Mouse (Mus musculus) A20 (cell line): ENCODE data around the gene 2010111I01Rik.

Experiments
- DNase-seq: peaks from one replicate; pipeline ENCODE4 v3.0.0-alpha.2; 2011; ENCODE audit warnings: low read depth, low spot score

Gene 2010111I01Rik

DNA sequence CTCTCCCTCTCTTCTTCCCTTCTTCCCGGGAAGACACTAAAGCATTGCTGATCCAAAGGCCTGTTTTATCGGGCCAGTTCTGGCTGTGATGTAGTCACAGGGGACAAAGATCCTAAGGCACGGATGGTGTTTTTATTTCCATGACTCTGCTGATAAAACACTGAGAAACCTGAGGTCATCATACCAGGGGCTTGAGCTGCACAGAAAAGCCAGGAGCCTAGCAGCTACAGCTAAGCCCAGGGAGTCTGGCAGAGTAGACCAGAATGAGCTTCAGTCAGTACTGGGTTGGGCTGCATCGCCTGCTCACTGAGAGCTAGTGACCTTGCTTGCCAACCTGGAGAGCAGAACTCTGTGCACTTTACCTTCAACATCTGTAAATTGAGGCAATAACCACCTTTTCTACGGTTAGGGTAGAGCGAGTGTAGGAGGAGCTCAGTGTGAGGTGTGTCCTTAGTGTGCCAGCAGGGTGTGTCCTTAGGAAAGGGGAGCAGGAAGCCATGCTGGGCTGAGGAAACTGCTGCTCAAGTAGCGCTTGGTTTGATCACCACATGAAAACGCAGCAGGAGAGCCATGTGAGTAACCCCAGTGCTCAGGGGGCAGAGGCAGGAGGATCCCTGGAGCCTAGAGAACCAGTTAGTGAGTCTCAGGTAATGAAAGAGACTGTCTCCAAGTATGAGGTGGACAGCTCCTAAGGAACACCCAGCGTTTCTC is 186.5 kb downstream of the 2010111I01Rik start:
- DNase-seq: no peak

DNA sequence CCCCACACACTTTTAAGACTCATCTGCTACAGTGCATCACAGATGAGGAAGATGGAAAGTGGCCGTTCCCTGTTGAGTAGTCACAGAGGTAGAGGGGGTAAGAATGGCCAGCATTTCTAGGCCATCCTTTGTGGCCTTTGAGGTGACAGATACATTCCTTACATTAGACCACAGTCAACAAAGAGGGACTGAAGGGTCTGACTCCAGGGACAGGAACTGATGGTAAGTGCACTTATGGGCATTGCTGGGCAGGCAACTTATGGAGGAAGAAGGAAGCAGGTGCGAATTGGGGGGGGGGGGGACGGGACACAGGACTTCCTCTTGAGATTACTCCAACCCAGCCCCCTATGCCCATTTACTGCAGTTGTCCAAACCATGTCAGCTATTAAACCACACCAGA is 187.8 kb downstream of the 2010111I01Rik start:
- no peak for DNase-seq

DNA sequence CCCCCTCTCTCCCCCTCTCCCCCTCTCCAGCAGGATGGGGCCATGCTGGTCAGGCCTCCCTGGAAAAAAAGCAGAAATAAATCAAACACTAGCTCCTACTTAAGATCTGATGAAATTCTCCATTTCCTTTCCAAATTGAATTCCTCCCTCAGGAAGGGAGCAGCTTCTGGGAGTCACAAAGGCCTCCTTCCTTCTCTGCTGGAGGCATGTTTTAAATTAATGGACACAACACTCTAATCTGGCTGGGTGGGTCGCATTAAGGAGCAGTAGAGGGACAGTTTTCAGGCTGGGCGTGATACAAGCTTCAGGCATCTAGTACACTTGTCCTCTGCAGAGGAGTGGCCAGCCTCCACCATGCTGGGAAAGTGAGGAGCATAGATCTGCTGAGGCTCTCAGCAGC is 188.7 kb downstream of the 2010111I01Rik start:
- DNase-seq: no peak

DNA sequence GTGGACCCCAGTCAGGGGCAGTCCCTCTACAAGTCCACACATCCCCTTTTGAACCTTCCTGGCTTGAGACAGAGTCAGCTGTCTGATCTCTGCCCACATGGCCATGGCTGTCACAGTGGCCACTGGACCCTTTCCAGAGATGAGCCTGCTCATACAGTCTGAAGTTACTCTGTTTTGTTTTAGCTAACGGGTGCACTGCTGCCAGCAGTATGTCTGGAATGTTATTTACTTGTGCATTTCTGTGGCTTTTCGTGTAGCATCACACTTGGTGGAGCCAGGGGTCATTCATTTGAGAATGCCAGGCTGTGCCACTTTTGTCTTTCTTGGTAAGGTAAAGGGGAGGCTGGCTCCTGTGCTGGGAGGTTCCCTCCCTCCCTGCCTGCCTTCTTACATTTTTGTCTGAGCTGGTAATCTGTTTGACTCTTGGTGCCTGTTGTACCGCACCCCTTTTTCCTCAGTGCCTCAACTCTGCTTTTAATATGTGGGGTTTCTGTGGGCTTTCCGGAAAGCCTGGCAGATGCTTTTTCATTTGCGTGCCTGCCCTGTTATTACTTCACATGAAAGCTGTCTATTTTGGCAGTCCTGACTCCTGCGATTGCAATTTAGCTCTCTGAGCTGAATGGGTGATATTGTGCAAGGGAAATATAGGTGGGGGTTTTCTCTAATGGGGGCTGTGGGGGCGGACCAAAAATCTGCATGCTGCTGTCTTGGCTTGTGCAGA is 190.3 kb downstream of the 2010111I01Rik start:
- no peak for DNase-seq

DNA sequence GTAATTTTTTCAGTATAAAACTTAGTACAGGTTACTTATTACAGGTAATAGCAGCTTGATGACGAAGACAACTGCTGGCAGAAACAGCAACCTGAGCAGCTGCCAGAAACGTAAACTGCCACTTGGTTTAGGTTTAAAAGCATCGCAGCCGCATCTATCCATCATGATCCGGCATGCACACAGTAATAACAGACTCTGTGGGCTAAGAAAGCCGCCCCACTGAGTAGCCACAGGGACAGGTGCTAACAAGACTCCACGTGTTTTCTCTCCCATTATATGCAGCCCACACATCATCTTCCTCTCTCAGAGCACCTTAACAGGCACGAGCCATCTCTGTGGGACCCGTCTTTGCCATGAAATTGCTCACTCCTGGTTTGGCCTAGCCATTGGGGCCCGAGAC is 191.6 kb downstream of the 2010111I01Rik start:
- no peak for DNase-seq

DNA sequence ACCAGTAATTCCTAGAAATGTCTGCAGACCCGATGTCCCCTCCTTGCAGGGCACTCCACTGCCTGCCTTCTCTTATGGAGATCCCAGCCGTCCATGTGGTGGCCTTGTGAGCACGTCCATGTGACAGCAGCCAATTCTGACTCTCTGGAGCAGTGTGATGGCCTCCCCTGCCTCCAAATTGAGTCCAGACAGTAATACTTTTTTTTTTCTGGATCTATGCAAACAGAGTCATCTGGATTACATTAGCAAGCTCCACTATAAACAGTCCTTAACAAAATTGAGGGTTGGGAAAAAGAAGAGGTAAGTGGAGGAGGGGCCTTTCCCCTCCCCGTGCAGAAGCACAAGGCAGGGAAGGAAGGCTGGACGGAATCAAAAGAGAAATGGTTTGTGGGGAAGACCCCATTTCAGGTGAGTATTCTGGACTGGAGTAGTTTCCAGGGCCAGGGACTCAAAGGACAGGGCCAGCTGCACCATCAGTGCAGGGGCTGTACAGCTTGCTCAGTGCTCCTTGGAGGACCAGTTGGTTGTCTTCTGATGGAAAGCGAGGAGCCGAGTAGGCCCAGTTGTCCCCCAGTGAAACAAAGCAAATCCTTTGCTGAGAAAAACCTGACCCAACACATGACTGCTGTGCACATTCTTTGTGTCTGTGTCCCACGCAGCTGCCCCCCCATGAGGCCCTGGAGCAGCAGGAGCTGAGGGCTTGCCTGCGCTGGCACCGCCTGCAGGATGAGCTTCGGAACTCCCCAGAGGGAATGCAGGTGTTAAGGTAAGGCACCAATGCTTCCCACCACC is 205.8 kb downstream of the 2010111I01Rik start:
- no peak for DNase-seq

DNA sequence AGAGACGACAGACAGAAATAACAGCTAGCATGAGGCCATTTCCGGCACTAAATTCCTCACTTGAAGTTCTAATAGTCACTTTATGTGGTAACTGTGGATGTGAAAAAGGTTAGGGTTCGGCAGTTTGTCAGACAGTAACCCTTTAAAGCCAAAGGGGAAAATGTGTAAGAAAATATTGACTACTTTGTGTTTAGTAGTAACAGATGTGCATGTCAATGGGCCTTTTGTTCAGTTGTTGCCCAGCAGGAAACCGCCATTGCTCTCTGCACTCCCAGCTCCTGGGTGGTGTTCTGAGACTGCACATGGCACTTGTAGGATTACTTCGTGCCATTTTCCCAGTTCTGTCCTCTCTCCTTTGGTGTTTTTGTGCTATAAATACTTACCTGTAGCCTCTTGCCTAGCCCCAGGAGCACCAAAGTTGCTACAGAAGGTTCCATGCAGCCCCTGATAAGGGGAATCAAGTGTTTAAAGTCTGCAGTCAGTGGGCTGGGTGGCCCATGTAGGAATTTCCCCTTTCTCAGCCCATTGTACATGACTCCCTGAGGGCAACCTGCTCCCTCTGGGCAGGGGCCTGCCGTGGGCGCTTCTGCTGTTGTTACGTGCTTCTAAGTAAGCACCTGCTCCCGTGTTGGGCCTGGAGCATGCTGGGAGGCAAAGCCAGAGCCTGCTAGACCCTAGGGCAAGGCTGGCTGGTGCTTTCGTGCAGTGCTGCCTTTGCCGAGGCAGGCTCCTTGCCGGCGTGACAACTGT is 206.8 kb downstream of the 2010111I01Rik start:
- no peak for DNase-seq

DNA sequence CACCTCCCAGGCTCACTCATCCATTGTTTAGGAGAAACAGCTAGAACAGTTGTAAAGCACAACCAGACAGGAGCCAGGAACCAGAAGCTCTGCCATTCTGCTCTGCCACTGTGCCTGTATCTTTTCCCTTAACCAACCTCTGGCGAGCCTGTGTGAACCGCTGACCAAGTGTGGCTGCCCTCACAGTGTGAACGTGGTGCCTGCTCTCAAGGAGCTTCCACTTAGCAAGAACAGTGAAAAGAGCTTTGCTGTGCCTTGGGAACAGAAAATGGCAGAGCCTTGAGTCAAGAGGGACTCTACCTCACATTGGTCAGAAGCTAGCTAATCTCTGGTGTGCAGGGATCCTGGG is 207.4 kb downstream of the 2010111I01Rik start:
- DNase-seq: no peak

DNA sequence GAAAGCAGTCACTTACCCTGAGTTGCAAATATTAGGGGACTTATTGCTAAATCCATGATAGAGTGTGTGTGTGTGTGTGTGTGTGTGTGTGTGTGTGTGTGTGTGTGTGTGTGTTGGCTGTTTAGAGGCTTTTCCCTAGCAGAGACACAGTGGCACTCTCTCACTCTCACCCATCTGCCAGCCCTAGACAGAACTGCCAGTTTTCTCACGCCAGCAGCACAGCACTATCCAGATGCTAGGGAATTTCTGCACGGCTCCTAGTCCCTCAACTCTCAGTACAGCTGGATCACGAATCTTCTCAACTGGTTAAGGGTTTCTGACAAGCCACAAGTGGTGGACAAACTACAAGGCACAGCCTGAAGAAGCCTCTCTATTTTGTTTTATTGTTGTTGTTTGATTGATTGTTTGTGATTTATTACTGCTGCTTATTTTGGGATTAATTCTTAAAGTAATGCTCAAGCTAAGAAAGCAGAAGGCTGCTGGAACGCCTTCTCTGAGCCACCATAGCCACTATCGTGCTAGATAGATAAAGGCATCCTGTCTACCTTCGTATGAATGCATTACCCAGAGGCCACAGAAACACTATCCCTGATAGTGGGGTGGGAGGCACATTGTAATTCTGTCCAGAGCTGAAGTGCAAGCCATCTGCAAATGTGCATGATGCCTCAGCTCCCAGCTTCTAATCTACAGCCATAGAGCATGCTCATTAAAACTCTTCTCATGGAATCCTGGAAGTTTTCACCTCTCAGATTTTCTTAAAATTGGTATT is 209.7 kb downstream of the 2010111I01Rik start:
- DNase-seq: no peak

DNA sequence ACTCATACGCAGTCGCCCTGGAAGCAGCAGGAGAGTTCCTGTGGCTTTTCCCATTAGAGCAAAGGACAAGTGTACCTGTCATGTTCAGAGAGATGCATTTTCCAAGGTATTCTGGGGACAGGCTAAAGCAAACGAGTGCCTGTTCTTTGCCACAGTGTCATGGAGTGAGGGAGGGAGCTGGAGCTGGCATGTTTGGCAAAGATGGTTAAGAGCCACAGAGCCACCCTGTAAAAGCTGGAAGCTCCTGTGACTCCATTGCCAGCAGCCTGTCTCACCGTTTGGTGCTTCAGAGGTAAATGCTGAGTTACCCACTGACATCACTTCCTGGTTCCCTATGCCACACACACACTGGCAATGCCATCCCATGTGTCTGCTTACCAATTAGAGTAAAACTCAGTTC is 211.4 kb downstream of the 2010111I01Rik start:
- DNase-seq: no peak

DNA sequence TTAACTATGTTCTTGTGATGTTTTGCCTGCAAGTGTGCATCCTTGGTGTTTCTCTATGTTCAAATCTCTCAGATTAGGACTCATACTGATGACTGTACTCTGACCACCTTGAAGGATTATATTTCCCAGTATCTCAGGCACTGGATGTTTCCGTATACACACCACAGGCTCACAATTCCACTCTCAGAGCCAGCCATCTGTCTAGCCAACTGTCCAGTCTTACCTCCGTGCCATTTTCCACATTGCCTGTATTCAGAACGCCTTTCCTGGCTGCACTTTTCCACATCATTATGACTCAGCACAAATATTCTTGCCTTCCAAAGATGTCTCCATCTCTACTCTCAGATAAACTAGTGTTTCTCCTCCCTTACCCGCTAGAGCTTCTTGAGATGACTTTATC is 212.5 kb downstream of the 2010111I01Rik start:
- no peak for DNase-seq

DNA sequence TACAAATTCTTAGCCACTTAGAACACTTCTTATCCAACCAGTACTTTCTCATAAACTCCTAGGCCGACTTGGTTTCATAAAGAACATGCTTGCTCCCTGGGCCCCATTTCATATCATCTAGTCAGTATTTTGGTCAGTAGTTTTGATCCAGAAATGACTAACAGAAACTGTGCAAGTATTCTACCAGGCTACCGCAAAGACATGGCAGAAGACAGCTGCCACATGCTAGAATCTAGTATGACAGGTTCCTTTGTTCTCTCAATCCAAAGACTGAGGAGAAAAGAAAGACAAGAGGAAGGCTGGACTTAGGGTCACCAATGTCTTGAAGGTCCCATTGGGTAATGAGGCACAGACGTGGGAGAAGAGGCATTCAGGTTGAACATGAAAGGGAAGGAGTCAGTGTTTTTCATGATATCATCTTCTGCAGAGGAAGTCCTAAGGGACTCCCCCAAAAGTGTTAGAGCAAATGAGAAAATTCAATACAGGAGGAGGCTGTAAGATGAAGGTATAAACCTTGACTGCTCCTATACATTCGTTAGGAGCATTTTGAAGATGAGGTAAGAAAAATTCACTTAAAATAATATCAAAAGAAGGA is 216.0 kb downstream of the 2010111I01Rik start:
- DNase-seq: no peak

DNA sequence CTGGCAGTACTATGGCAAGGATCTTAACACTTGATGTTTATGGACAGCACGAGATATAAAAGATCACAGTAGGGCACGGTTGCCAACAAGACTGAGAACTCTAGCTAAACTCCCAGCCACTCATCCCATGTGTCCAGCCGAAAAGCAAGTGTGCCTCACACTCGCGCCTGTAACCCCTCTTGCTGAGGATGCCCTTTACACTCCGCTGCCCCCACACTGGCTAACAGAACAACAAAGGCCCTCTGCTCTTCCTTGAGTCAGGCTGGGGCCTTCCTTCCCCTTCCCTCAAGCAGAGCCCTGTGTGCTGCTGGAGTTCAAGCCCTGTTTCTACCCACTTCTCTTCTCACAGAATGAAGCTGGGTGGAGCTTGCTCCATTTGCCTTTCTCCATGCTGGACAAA is 220.3 kb downstream of the 2010111I01Rik start:
- DNase-seq: peak; percentile 13

DNA sequence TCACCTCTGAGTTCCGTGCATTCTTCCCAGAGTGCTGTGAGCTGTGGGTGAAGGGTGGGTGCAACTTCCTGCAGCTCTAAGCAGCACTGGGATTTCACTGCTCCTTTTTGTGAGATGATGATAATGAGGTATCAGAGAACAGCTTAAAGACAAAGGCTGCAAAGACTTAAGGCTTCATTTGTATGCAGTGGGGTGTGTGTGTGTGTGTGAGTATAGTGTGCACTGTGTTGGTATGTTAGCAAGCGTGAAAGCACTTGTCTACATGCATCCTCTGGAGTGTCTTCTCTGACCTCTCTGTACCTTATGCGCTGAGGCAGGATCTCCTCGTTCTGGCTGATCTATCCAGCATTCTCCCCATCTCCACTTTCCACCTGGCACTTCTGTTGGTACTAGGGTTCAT is 221.5 kb downstream of the 2010111I01Rik start:
- DNase-seq: no peak

DNA sequence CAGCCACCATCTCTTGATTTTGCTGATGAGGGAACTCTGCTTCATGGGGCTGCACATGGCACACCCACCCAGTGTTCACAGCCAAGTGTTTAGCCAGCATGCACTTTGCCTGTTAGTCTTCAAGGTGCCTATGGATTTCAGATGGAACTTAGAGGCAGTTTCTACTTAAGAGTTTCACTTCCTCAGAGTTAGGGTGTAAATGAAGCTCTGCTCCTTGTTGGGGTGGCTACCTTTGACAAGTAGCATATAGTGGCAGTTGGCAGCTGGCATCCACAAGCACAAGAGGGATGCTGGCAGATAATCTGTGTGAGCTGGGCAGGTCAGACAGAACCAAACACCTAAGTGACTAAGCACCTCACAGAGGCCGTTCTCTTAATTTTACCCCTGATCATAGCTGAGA is 221.9 kb downstream of the 2010111I01Rik start:
- DNase-seq: peak; percentile 36

DNA sequence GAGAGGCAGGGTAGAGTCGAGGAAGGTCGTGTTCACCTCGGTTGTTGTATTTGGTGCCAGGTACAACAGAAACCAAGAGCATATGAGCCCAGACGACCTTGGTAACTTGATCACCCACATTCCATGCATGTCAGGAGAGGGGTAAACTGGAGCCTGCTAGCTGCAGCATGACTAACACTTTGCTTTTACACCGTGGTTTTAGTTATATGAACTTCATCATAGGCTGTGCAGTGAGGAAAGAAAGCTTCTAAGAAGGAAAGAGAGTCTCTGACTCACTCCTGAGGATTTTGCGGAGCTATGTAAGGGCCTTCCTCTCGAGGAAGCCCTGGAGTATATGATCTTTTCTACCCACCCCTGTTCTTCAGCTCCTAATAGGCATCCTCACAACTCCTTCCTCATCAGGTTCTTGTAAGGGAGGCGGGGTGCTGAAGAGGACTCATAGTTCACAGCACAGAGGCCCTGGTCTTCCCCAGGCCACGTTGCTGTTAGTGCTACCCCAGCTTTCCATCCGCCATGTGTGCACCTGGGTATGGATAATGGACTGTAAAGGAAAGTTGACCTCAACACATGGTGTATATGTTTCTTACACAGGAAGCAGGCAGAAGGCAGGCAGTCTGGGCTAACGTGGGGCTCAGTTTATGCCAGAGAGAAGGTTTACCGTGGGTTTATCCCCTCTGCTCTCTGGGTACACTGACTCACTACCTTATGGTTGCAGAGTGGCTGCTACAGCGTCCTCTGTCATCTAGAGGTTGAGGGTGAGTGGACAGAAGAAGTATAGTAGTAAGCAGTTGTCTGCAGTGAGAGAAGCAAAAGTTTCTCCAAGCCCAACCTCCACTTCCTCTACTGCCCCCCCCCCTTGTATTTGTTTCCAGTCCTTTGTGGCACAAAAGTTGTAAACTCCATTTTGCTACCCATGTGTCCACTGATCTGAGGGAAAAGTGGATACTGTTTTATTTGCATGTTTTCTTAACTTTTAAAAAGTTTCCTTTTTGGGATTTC is 222.8 kb downstream of the 2010111I01Rik start:
- DNase-seq: no peak

DNA sequence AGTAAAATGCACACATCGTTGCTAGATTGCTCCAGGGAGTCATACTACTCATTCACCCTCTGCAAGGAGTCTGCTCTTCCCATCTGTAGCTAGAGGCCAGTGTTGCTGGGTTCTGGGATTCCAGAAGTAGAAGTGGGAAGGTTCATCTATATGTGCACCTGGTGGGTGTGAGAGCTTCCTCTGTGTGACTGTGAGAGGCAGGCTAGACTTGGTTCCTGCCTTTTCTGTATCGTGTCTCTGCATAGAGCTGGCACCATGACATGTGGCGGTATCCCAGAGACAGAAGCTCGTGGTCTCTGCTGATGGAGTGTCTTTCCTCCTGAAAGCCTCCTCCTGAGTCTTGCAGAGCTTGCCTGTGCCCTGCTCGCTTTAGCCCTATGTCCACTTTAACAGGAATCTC is 223.6 kb downstream of the 2010111I01Rik start:
- no peak for DNase-seq

DNA sequence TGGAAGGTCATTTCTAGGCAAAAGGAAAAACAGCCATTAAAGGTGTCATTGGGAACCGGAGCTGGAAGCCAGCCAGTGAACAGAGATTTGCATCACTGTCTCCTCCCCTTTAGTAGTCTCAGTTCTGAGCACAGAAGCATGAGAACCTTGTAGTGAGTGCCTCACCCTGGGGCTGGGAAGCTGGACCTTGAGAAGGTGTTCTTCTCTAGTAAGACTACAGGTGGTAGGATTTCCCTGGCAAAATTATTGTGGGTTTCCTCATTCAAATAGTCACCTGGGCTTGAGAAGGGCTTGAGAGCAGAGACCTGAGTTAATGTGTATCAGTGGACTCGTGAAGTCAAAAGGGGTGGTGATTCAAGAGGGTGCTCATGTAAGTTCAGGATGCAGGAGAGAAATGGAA is 224.1 kb downstream of the 2010111I01Rik start:
- no peak for DNase-seq

DNA sequence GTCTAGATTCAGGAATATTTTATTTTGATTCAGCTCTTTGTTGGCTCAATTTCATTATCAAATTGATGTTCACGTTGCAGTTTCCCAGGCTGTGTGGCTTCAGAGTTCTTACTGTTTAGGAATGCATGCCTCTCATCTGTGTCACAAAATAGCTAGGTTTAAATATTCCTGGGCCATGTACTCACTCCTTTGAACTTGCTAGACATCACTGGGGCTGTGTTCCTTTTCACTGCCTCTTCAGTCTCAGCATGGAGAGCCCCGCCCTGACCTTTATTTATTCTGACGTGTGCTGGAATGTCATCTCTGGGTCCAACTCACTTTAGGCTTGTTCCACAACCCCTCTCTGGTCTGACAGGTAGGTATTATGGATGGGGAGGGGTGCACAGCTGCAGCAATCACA is 228.7 kb downstream of the 2010111I01Rik start:
- DNase-seq: no peak

DNA sequence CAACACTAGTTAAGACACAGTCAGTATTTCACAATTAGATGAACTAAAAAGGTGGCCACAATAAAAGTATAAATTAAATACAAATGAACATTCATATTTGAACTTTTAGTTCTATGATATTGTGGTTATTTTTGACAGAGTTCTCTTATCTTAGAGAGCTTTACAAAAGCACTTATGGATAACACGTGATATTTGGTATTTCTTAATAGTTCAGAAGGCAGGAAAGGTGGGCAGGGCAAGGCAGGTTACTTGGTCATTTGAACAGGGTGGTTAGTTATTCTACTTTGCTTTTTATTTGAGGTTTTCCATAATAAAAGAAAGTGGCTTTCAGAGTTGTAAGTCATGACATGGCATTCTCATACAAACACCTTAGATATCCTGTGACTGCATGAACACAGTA is 233.3 kb downstream of the 2010111I01Rik start:
- DNase-seq: no peak
